Comparison of ENCODE assay signal across 8 mouse cellular contexts in the genomic region with DNA sequence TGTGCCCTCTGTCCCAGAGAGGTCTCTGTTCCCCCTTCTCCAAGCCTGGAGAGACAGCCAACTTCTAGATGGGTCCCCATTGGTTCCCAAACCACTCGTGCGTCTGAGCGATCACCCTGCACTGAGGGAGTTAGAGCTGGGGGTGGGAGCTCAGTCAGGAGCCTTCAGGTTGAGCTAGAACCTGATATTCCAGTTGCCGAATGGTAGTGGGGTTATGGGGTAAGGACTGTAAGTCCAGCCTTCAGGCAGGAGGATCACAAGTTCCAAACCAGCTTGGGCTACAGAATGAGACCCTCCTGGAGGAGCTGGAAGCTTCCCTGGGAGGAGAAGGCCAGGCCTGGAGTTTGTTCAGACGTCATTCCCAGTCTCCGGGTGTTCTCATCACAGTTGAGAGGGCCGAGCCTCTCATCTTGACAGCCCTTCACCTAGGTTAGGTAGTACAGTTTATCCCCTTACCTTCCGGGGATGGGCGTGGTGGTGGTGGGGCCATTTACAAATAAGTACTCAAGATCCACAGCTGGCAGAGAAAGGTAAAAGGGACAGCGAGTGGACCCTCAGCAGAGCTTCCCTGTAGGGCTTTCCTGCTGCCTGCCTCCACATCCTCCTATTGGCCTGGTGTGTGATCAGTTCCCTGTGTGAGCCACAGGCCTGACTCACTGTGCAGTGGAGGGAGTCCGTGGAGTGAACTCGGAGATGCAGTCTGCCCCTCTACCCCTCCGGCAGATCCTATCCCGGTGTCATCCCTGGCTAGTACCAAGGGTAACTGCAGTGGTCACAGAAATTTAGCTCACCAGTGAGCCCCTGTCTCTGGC. TPM values are rescaled to one million over a fixed set of nuclear protein-coding genes. Genes with fewer than 3 reads are reported as not detected.
A peak's percentile ranks its signal among the peaks of the same experiment; 100 is the strongest.
DNase-seq lines count a peak whose midpoint lies in the region; ATAC-seq and TF ChIP-seq lines count a peak whose summit lies in the region.
"Had no signal": no experiment of that assay in that cellular context is flagged by ENCODE, and none has a peak within 500 bp of the region (broad histone marks: within the 10 kb centered on the region; RNA-seq: fewer than 3 reads in every experiment).

No protein-coding gene starts in this region.

- intact Hi-C loops in left cerebral cortex, postnatal 25 days (cut with DNase I): no loop called here

- H3K4me2 ChIP-seq in kidney, postnatal 0 days (ENCODE audit: low read length): no peak overlapping the region
- no peak overlapping the region for H3K4me2 ChIP-seq in embryonic facial prominence, embryonic 13.5 days
- H3K4me2 ChIP-seq in limb, embryonic 14.5 days (replicated peaks; ENCODE audit: low read depth, low read length, severe bottlenecking): no peak overlapping the region

- no peak for TF ChIP-seq CTCF in kidney, postnatal 0 days (IDR thresholded peaks at IDR 0.05; ENCODE audit: low read depth)

- H3K9me3 ChIP-seq in kidney, postnatal 0 days (replicated peaks; ENCODE audit: low read length): no peaks in the 10 kb centered on the region
- H3K9me3 ChIP-seq in embryonic facial prominence, embryonic 13.5 days: no peaks in the 10 kb centered on the region
- no peaks in the 10 kb centered on the region for H3K9me3 ChIP-seq in limb, embryonic 14.5 days (ENCODE audit: control insufficient read depth, low read length)

- H3K9ac ChIP-seq in kidney, postnatal 0 days (ENCODE audit: low read depth, low read length): 0 out of 2 replicates have a peak overlapping the region, but pooled peaks have one; percentile 27
- no peak overlapping the region for H3K9ac ChIP-seq in embryonic facial prominence, embryonic 13.5 days
- no peak overlapping the region for H3K9ac ChIP-seq in limb, embryonic 14.5 days (ENCODE audit: low read depth, low read length, severe bottlenecking)

- H3K4me3 ChIP-seq in kidney, postnatal 0 days (replicated peaks; ENCODE audit: low read depth, low read length): no peak overlapping the region
- no peak overlapping the region for H3K4me3 ChIP-seq in embryonic facial prominence, embryonic 13.5 days
- no peak overlapping the region for H3K4me3 ChIP-seq in limb, embryonic 14.5 days (replicated peaks; ENCODE audit: low read length)

- 0 out of 2 replicates have a peak, but pooled peaks cover 4% of the 10 kb centered on the region for H3K36me3 ChIP-seq in kidney, postnatal 0 days (ENCODE audit: insufficient read depth, low read length)
- peaks cover 21% of the 10 kb centered on the region for H3K36me3 ChIP-seq in embryonic facial prominence, embryonic 13.5 days
- H3K36me3 ChIP-seq in limb, embryonic 14.5 days (ENCODE audit: control insufficient read depth, insufficient read depth, low read length): peaks cover 21% of the 10 kb centered on the region

- H3K27me3 ChIP-seq in kidney, postnatal 0 days (ENCODE audit: insufficient read depth, low read length): no peaks in the 10 kb centered on the region
- no peaks in the 10 kb centered on the region for H3K27me3 ChIP-seq in embryonic facial prominence, embryonic 13.5 days
- H3K27me3 ChIP-seq in limb, embryonic 14.5 days (ENCODE audit: control insufficient read depth, insufficient read depth, low read length): no peaks in the 10 kb centered on the region

- no peak for TF ChIP-seq POLR2A in limb, embryonic 14.5 days (IDR thresholded peaks at IDR 0.05; ENCODE audit: borderline replicate concordance, extremely low read depth, insufficient read depth, insufficient read length)

- H3K4me1 ChIP-seq in kidney, postnatal 0 days (replicated peaks; ENCODE audit: insufficient read depth, low read length): peaks cover 23% of the 10 kb centered on the region
- H3K4me1 ChIP-seq in embryonic facial prominence, embryonic 13.5 days: peaks cover 45% of the 10 kb centered on the region
- H3K4me1 ChIP-seq in limb, embryonic 14.5 days (ENCODE audit: control insufficient read depth, insufficient read depth, low read length): peaks cover 28% of the 10 kb centered on the region

- ATAC-seq in kidney, postnatal 0 days (replicated peaks; ENCODE audit: low FRiP score, low read depth): no peak
- no peak for ATAC-seq in embryonic facial prominence, embryonic 13.5 days (ENCODE audit: insufficient number of reproducible peaks, insufficient read depth, low FRiP score, low TSS enrichment, low read depth)
- ATAC-seq in limb, embryonic 14.5 days (ENCODE audit: low FRiP score, low read depth): no peak

- H3K27ac ChIP-seq in kidney, postnatal 0 days: peak overlapping the region; percentile 84
- H3K27ac ChIP-seq in embryonic facial prominence, embryonic 13.5 days: peak overlapping the region; percentile 91
- peak overlapping the region; percentile 67 for H3K27ac ChIP-seq in limb, embryonic 14.5 days (replicated peaks; ENCODE audit: low read depth, low read length)

- WGBS in kidney, postnatal 0 days: 77% methylated on average over 14 of the region's 14 CpGs
- WGBS in embryonic facial prominence, embryonic 13.5 days: 72% methylated on average over 14 of the region's 14 CpGs
- WGBS in limb, embryonic 14.5 days: 84% methylated on average over 14 of the region's 14 CpGs

- DNase-seq in kidney, postnatal 0 days (ENCODE audit: low spot score): no peak
- no peak for DNase-seq in kidney, adult 9 months
- peak; percentile 11 for DNase-seq in brain, adult 2 months (ENCODE audit: low read depth, low spot score)
- DNase-seq in limb, embryonic 14.5 days (ENCODE audit: low spot score): no peak
- DNase-seq in left cerebral cortex, postnatal 25 days (ENCODE audit: low spot score in 2 of 2): no peak
- DNase-seq in thymus, adult 18-20 months: no peak
- DNase-seq: cerebellum, adult 18-20 months had no signal

RNA-seq across cellular contexts. Expression of gene Hexim2, which starts 7.9 kb away (rescaled TPM):
- 6.5 and 6.9 TPM in 2 replicates for polyA plus RNA-seq in kidney, postnatal 0 days (2015; fragmentation: Nextera tagmentation; extraction: Ambion mirVana)
- 15.0 and 16.2 TPM in 2 replicates for polyA plus RNA-seq in embryonic facial prominence, embryonic 13.5 days (2015; fragmentation: Nextera tagmentation; extraction: Ambion mirVana)
- polyA plus RNA-seq in limb, embryonic 14.5 days (2012; rRNA removed): 9.4 and 10.8 TPM in 2 replicates
- polyA plus RNA-seq in limb, embryonic 14.5 days (2014; fragmentation: Nextera tagmentation; extraction: Ambion mirVana): 8.6 and 11.1 TPM in 2 replicates
- 10 to 100 TPM; 11.7 to 13.6 TPM for total RNA-seq in left cerebral cortex, postnatal 25 days (2021)

RNA-seq across cellular contexts. Expression of gene Hexim1, which starts 24.1 kb away (rescaled TPM):
- 6.5 and 6.8 TPM in 2 replicates for polyA plus RNA-seq in kidney, postnatal 0 days (2015; fragmentation: Nextera tagmentation; extraction: Ambion mirVana)
- polyA plus RNA-seq in embryonic facial prominence, embryonic 13.5 days (2015; fragmentation: Nextera tagmentation; extraction: Ambion mirVana): 5.2 and 6.9 TPM in 2 replicates
- polyA plus RNA-seq in limb, embryonic 14.5 days (2012; rRNA removed): 17.7 and 21.1 TPM in 2 replicates
- polyA plus RNA-seq in limb, embryonic 14.5 days (2014; fragmentation: Nextera tagmentation; extraction: Ambion mirVana): 7.5 and 8.4 TPM in 2 replicates
- 10 to 100 TPM; 46.5 to 50.8 TPM for total RNA-seq in left cerebral cortex, postnatal 25 days (2021)

RNA-seq across cellular contexts. Expression of gene Fmnl1, which starts 30.8 kb away (rescaled TPM):
- 2.6 and 3.4 TPM in 2 replicates for polyA plus RNA-seq in kidney, postnatal 0 days (2015; fragmentation: Nextera tagmentation; extraction: Ambion mirVana)
- polyA plus RNA-seq in embryonic facial prominence, embryonic 13.5 days (2015; fragmentation: Nextera tagmentation; extraction: Ambion mirVana): 1.7 and 2.4 TPM in 2 replicates
- polyA plus RNA-seq in limb, embryonic 14.5 days (2012; rRNA removed): 3.7 and 3.8 TPM in 2 replicates
- polyA plus RNA-seq in limb, embryonic 14.5 days (2014; fragmentation: Nextera tagmentation; extraction: Ambion mirVana): 2.5 and 2.6 TPM in 2 replicates
- 100 to 1,000 TPM; 146 to 197 TPM for total RNA-seq in left cerebral cortex, postnatal 25 days (2021)

RNA-seq across cellular contexts. Expression of gene Acbd4, which starts 38.7 kb away (rescaled TPM):
- polyA plus RNA-seq in kidney, postnatal 0 days (2015; fragmentation: Nextera tagmentation; extraction: Ambion mirVana): 36.6 and 39.7 TPM in 2 replicates
- 16.6 and 17.4 TPM in 2 replicates for polyA plus RNA-seq in embryonic facial prominence, embryonic 13.5 days (2015; fragmentation: Nextera tagmentation; extraction: Ambion mirVana)
- 11.2 and 14.2 TPM in 2 replicates for polyA plus RNA-seq in limb, embryonic 14.5 days (2012; rRNA removed)
- 20.2 and 25.2 TPM in 2 replicates for polyA plus RNA-seq in limb, embryonic 14.5 days (2014; fragmentation: Nextera tagmentation; extraction: Ambion mirVana)
- total RNA-seq in left cerebral cortex, postnatal 25 days (2021): 10 to 100 TPM; 68.9 to 70.7 TPM

RNA-seq across cellular contexts. Expression of gene Plcd3, which starts 38.7 kb away (rescaled TPM):
- 4.2 and 5.6 TPM in 2 replicates for polyA plus RNA-seq in kidney, postnatal 0 days (2015; fragmentation: Nextera tagmentation; extraction: Ambion mirVana)
- 5.3 and 7.2 TPM in 2 replicates for polyA plus RNA-seq in embryonic facial prominence, embryonic 13.5 days (2015; fragmentation: Nextera tagmentation; extraction: Ambion mirVana)
- 10.3 and 13.2 TPM in 2 replicates for polyA plus RNA-seq in limb, embryonic 14.5 days (2012; rRNA removed)
- polyA plus RNA-seq in limb, embryonic 14.5 days (2014; fragmentation: Nextera tagmentation; extraction: Ambion mirVana): 3.8 and 4.9 TPM in 2 replicates
- 10 to 100 TPM; 13.3 to 13.8 TPM for total RNA-seq in left cerebral cortex, postnatal 25 days (2021)
